Mouse (Mus musculus) urinary bladder, postnatal 4 days (tissue): ENCODE measurements around the gene Serpine2.

Source experiments
- DNase-seq, 2 experiments: peaks; one replicate each; pipeline ENCODE4 v3.0.0; 2021 to 2022; ENCODE audit warnings: low spot score in 2 of 2

Serpine2 gene

GRCm38 (mm10) chr1:79861130-79861942 lies at the start of gene Serpine2:
Gene Serpine2 (minus strand): TSS chr1:79861180.
- peak in 1 of 2 experiments; percentile 19 for DNase-seq

- DNase-seq = no peak
Observed at GRCm38 (mm10) chr1:79907811-79908210, 46.8 kb upstream of the Serpine2 start.

- no peak for DNase-seq
Observed at GRCm38 (mm10) chr1:79905241-79905640, 44.3 kb upstream of the Serpine2 start.

- DNase-seq = no peak
Observed at GRCm38 (mm10) chr1:79902901-79903300, 41.9 kb upstream of the Serpine2 start.

- DNase-seq = no peak
Observed at GRCm38 (mm10) chr1:79882648-79883047, 21.7 kb upstream of the Serpine2 start.

- DNase-seq = no peak
Observed at GRCm38 (mm10) chr1:79874741-79875140, 13.8 kb upstream of the Serpine2 start.

- no peak for DNase-seq
Observed at GRCm38 (mm10) chr1:79860411-79861039, 455 bp downstream of the Serpine2 start.

- no peak for DNase-seq
Observed at GRCm38 (mm10) chr1:79859975-79860374, 1.0 kb downstream of the Serpine2 start.

GRCm38 (mm10) chr1:79859026-79859425 lies 2.0 kb downstream of the Serpine2 start:
- no peak for DNase-seq

- DNase-seq = no peak
Observed at GRCm38 (mm10) chr1:79858389-79858994, 2.5 kb downstream of the Serpine2 start.

GRCm38 (mm10) chr1:79857681-79858388 lies 3.1 kb downstream of the Serpine2 start:
- no peak for DNase-seq

GRCm38 (mm10) chr1:79856756-79857155 lies 4.2 kb downstream of the Serpine2 start:
- no peak for DNase-seq

GRCm38 (mm10) chr1:79853527-79853926 lies 7.5 kb downstream of the Serpine2 start:
- no peak for DNase-seq

GRCm38 (mm10) chr1:79850341-79850740 lies 10.6 kb downstream of the Serpine2 start:
- DNase-seq = no peak

GRCm38 (mm10) chr1:79848663-79849062 lies 12.3 kb downstream of the Serpine2 start:
- no peak for DNase-seq

- peak in 1 of 2 experiments; percentile 35 for DNase-seq
Observed at GRCm38 (mm10) chr1:79846891-79847290, 14.1 kb downstream of the Serpine2 start.

- no peak for DNase-seq
Observed at GRCm38 (mm10) chr1:79832719-79833404, 28.1 kb downstream of the Serpine2 start.

GRCm38 (mm10) chr1:79823951-79824633 lies 36.9 kb downstream of the Serpine2 start:
- no peak for DNase-seq

GRCm38 (mm10) chr1:79822806-79823525 lies 38.0 kb downstream of the Serpine2 start:
- peak in 1 of 2 experiments; percentile 48 for DNase-seq

GRCm38 (mm10) chr1:79819296-79819879 lies 41.6 kb downstream of the Serpine2 start:
- no peak for DNase-seq
